Comparison of ENCODE assay signal across 1 mouse cellular context in genomic region chr15:94520205-94520900, GRCm38 (mm10).
A peak's percentile ranks its signal among the peaks of the same experiment; 100 is the strongest.
TF ChIP-seq lines count a peak whose summit lies in the region.

No protein-coding gene starts in this region.

TF ChIP-seq in CH12.LX, 34 proteins besides CTCF, POLR2A, EP300 and RAD21:
- TF ChIP-seq JUND (conservative IDR thresholded peaks at IDR 0.05; ENCODE audit: low read depth, low read length) (peak; percentile 67), BHLHE40 (IDR thresholded peaks at IDR 0.05; ENCODE audit: low read depth, low read length) (0 out of 2 replicates have a peak, but pooled peaks have one; percentile 8), CHD1 (IDR thresholded peaks at IDR 0.05; ENCODE audit: low read depth, low read length) (no peak), MEF2A (IDR thresholded peaks at IDR 0.05; ENCODE audit: borderline replicate concordance, low read depth, low read length) (no peak), ZNF384 (IDR thresholded peaks at IDR 0.05; ENCODE audit: low read depth, low read length) (no peak), JUN (IDR thresholded peaks at IDR 0.05; ENCODE audit: insufficient read depth, low read depth, low read length) (no peak), MAX (IDR thresholded peaks at IDR 0.05; ENCODE audit: low read length) (peak; percentile 54; the same call in 1 of the 2 replicates), NELFE (IDR thresholded peaks at IDR 0.05; ENCODE audit: low read depth, low read length) (peak; percentile 38; the same call in 1 of the 2 replicates), IRF4 (IDR thresholded peaks at IDR 0.05; ENCODE audit: low read depth, low read length) (no peak), ELF1 (IDR thresholded peaks at IDR 0.05; ENCODE audit: low read depth, low read length) (no peak), ZC3H11A (IDR thresholded peaks at IDR 0.05; ENCODE audit: low read depth, low read length) (peak; percentile 78), SIN3A (IDR thresholded peaks at IDR 0.05; ENCODE audit: low read length) (peak; percentile 58; the same call in 1 of the 2 replicates), TBP (conservative IDR thresholded peaks at IDR 0.05; ENCODE audit: low read depth, low read length) (no peak), GABPA (IDR thresholded peaks at IDR 0.05; ENCODE audit: insufficient replicate concordance, low read depth, low read length) (no peak), MAFK (IDR thresholded peaks at IDR 0.05; ENCODE audit: insufficient replicate concordance, low read length) (peak; percentile 72), MYC (IDR thresholded peaks at IDR 0.05; ENCODE audit: low read depth, low read length) (peak; percentile 68; the same call in 1 of the 2 replicates), USF1 (IDR thresholded peaks at IDR 0.05; ENCODE audit: low read depth, low read length) (no peak), SMC3 (IDR thresholded peaks at IDR 0.05; ENCODE audit: low read depth, low read length) (peak; percentile 89), E2F4 (IDR thresholded peaks at IDR 0.05; ENCODE audit: insufficient replicate concordance, low read depth, low read length) (no peak)
